Mouse (Mus musculus): ENCODE results near the gene 4930503B20Rik.

- no peak for TF ChIP-seq CTCF (IDR thresholded peaks at IDR 0.05; ENCODE audit: low read depth)
- TF ChIP-seq EP300 (IDR thresholded peaks at IDR 0.05; ENCODE audit: low read depth) = no peak
These were observed 1.7 kb downstream of the 4930503B20Rik start for GRCm38 (mm10) chr3:146649311-146649894.

Data from liver, postnatal 0 days (tissue).